Mouse (Mus musculus): ENCODE data around the gene Slc44a1.

The Slc44a1 gene

DNA sequence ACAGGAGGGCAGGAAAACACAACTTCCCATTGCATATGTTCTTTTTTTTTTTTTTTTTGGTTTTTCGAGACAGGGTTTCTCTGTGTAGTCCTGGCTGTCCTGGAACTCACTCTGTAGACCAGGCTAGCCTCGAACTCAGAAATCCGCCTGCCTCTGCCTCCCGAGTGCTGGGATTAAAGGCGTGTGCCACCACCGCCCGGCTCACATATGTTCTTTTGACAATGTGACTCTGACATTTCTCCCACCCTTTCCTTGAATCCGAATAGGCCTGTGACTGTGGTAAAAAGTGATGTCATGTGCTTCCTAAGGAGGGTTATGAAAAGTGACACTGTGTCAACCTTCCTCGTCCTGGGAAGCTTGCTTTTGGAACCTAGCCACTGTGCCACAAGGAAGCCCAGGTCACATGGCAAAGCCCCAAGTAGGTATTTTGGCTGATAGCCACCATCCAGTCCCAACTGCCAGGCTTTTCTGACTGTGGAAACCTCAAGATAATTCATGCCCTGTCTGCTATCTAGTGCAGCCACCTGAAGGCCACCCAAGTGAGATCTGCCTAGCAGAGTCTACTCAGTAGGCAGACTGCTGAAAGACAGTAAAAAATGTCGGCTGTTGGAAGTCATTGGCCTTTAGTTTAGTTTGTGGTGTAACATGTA is 8.5 kb upstream of the Slc44a1 start:
- peak; percentile 41 for DNase-seq

DNA sequence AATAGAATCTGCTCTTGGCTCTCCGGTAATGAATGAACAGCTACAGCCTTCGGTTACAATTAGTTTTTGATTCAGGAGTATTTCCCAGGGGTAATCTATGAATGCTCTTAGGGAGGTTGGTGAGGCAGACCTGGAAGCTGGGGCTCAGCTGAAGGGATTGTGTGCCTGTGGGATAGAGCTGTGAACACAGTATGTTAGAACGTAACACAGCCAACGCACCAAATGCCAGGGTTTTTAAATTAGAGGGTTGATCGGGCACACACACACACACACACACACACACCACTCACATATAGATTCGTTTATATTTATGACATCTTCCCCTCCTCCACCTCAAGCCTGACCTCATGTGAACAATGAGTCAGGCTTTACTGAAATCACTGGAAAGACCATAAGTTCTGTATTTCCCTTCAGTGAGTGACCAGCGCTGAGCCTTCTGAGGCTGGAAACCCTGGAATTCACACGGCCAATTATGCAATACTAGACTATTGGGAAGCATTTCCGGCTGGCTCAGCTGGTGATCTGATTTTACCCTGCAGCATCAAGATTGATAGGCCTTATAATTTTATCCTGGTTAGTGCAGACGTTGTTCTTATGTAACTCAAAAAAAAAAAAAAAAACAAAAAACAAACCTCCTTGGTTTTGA is 3.0 kb upstream of the Slc44a1 start:
- peak; percentile 35 for DNase-seq

DNA sequence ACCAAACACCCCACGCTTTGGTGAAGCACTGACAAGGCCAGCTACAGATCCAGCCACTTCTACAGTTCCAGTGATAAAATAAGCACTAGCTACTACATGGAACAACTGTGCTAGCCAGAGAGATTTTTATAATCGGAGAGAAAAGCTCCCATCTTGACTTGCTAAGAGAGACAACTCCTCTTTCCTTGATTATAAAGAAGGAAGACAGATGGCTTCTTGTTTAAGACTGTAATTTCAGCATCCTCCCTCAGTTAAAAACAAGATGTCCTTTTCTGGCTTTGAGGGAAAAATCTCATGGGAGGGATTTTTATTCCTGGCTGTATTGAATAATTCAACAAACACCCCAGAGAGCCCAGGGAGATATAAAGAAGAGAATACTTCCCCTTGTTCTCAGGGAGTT is 1.8 kb upstream of the Slc44a1 start:
- no peak for DNase-seq

DNA sequence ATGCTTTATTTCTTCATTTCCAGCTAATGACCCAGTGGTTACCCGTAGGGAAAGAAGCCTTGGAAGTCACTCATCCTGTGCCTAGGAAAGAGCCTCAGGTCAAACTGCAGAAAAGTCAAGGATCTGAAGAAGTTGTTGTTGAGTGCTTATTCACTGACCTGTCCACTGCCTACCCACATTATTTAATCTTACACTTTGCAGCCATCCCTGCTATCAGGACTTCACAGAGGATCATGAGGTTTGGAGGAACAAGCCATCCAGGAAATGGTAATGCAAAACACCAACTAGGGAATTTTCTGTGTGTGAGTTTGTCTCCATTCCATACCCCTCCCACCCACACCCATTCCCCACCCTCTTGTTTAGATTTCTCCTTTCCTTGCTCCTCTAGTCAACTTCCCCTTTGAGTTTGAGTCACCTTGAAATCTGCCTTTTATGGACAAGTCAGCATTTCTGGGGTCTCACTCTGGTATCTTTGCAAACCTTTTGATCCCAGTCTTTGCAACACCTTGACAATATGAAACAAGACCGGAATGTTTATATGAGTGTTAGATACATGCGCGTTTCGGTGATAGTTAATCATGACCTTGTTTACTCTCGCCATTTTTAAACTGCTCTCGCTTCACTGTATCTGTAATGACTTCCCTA is 1.3 kb upstream of the Slc44a1 start:
- DNase-seq: no peak

DNA sequence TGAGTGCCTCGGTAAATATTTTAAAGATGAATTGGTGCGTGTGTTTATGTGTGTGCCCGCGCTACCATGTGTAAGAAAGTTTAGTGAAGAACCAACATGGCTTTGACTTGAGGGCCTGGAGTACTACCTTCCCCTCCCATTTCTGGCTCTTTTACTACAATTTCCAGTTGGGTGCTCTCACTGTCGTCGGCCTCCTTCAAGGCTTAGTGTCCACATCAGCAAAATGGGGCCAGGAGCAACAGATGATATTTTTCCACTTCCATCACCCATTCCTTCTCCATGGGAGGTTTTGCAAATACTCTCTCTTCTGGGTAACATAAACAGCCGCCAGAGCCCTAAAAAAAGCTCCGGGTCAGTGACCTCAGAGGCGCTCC is 590 bp upstream of the Slc44a1 start:
- no peak for DNase-seq

DNA sequence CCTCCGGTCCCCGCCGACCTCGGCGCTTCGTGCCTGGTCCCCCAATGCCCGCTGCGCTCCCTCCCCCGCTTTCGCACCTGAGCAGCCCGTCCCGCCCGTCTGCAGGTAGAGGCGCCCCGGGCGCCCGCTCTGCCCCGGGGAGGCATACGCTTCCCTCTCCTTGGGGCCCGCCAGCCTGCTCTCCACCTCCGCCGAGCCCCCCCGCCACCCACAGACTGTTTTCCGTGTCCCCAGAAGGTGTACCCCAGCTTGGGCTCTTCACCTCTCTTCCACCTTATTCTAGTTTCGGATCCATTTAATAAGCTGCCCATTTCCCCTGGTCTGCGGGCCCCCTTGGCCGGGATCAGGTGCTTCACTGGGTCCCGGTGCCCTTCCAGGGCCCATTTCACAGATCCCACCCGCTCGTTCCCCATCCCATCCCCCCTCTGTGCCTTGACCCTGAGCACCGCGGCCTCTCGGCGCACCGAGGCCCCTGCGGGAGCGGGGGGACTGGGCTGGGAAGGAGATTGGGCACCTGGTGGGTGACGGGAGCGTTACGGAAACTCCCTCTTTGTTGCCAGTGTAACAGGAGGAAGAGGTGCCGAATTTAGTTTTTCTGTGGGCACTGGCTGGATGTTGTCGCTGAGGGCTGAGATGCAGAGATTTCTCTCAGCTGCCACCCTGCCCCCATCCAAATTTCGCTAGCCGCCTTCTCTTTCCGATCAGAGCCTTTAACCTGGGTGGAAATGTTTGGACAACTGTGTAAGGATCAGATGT is 781 bp downstream of the Slc44a1 start:
- DNase-seq: peak; percentile 48

DNA sequence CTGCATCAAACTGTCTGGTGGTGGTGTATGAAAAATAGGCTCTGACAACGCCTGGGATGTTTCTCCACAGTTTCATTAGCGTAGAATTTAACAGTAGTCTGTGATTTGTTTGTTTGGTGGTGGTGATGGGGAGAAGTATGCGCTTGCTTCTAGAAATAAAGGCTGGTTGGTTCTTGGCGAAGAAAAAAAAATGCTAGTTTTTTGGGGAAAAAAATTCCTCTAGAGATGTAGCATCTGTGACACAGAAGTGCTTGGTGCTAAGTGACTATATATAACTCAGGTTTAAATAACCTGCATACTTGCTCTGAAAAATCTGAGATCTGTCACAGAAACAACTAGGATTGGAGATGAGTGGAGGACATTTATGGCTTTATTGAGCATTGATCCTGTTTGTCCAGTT is 1.5 kb downstream of the Slc44a1 start:
- no peak for DNase-seq

DNA sequence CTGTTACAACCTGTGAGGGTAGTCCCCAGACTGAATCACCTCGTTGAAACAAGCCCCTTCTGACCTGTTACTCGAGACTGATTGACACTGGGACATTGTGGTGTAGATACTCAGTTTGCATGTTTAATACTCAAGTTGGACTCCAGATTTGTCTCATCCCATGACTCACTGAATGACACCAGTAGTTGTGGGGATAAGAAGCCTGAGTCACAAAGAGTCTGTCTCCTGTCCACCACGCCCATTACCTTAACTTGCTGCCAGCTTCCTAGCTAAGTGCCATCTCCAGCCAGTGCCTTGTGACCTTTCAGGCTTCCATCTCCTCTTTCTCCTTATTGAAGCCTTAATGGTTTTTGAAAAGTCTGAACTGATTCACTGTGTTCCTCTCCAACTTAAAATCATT is 6.0 kb downstream of the Slc44a1 start:
- DNase-seq: no peak

DNA sequence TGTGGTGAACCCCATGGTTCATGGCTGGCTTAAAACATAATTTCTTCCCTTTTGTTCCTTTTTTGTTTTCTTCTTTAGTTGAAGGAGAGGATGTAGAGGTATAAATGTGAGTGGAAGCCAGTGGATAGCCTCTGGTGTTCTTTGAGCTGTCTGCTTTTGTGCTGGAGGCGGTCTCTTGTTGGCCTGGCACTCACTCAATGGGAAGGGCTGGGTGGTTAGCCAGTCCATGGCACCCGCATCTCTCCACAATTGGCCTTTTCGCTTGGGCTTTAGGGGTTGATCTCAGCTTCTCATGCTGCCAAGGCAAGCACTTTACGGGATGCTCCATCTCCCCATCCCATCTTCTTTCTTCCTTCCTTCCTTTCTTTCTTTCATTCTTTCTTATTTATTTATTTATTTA is 7.6 kb downstream of the Slc44a1 start:
- no peak for DNase-seq

DNA sequence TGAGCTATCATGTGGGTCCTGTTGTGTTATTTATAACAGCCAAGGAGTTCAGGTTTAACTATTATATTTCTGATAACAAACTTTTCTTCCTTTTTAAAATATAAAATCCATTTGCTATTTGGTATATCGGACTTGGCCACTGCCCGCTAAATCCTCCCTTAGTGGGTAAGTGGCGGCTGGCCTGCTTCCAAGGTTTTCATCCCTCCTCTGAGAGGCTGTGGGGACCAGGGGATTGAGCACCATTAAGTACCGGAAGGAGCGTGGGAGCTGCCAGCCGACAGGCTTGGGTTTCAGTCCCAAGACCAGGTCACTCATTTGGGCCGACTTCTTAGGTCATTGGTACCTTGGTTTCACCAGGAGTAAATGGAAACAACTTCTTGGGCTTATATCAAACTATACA is 10.5 kb downstream of the Slc44a1 start:
- peak; percentile 31 for DNase-seq

DNA sequence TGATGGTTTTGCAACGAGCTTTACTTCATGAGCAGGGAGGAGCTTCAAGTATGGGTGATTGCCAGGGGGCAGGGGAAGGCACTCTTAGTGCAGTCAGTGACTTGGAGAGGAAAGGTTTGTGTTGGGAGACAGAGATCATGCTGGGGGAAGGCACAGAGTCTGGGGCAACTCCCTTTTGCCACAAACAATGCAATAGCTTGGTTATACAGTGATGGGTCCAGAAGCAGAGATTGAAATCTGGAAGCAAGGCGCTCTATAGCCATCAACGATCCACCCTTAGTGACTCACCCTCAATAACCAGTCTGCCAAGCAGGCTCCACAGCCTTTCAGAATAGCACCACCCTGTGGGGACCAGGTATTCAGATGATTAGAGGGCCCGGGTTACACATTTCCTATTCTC is 11.7 kb downstream of the Slc44a1 start:
- peak; percentile 47 for DNase-seq

DNA sequence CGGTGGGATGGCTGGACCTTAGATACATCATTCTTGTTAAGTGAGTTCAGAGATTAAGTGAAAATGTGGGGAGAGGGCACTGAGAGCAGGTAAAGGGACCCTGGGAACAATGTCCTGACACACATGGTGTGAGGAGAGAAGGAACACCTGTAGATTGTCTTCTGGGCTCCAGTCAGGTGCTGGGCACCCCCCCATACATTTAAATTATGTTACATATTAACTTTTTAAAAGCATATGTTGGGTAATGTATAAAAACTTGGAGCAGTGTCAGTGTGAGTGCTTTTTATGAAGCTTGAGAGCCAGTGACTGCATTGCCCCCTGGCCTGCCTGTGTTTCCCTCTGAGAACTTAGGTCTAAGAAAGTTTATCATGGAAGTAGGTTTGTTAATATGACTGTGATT is 12.2 kb downstream of the Slc44a1 start:
- DNase-seq: no peak

DNA sequence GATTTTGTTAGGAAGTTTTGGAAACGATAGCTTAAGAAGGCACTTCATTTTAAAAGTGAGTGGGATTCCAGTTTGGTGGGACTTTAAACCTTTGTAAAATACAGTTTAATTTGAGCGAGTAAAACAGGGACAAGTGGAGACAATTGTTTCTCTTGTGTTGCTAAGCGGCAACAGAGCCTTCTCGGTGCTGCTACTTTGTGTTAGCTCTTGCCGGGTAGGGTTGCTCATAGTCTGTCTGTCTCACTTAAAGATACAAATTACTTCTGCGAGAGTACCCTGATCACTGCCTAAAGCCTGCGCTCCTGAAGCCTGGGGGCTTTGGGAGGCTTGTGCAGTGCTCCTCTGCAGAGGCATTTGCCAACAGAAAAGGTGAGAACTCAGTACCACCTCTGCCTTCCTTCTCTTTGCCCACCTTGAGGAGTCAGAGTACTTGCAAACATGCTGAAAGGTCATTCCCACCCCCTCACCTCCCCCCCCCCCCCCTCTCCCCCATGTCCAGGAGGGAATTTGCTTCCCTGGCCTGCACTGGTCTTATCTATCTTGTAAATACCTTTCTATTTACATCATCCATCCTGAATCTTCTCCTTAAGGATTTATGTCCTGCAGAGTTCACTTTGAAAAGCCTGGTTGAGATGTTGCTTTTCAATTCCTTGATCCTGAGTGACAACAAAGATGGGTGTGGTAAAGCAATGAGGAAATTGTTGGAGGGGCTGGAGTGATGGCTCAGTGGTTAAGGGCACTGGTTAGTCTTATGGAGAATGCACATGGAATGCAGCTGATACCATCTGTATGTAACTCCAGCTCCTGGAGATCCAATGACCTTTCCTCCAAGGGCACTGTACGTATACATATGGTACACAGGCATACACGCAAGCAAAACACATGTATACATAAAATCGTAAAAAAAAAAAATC is 13.0 kb downstream of the Slc44a1 start:
- no peak for DNase-seq

DNA sequence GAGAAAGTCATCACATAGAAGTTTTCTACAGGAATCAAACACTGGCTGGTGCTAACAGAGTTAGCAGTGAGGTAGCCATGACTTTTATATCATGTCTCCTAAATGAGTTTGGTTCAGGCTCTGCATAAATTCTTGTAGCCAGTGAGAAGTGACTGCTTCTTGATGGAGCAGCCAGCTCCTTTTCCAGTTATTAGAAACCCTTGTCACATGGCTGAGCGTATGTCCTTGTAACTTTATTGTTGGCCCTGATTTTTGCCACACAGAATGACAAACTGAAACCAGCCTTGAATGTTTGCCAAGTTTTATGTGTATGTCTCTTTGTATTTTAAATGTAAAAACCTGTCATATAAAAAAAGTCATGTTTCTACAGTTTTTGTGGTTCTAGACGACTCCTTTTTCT is 15.7 kb downstream of the Slc44a1 start:
- no peak for DNase-seq

DNA sequence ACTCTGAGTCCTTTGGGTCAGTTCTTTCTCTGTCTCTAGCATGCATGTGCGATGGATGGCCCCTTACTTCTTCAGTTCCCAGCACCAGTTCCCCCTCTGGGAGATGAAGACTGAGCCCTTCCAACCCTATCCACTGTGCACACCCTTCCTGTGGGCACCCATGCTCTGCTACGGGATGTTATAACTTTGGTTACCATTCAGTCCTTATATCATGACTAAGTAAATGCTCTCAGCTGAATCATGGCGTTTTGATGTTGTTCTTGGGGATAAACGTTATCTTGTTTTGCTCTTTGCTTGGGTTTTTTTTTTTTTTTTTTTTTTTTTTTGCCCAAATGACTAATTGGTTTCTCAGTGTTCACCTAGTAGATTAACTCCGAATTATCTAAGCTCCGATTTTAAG is 16.4 kb downstream of the Slc44a1 start:
- DNase-seq: no peak

DNA sequence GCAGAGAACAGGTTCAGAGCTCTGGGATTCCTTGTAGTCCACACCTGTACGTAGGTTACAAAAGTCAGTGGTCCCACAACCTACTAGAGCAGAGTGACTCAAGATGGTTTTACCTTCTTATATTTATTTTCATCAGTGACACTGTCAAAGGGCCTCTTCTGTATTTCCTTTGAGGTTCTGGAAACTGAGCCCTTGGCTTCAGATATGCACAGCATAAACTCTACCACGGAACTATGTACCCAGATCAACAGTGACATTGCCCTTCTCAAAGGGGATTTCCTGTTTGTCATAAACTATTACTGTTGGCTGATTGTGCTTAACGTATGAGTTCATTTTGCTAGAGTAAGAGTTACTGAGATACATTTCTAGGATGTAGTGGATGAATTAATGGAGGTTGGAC is 18.3 kb downstream of the Slc44a1 start:
- DNase-seq: no peak

DNA sequence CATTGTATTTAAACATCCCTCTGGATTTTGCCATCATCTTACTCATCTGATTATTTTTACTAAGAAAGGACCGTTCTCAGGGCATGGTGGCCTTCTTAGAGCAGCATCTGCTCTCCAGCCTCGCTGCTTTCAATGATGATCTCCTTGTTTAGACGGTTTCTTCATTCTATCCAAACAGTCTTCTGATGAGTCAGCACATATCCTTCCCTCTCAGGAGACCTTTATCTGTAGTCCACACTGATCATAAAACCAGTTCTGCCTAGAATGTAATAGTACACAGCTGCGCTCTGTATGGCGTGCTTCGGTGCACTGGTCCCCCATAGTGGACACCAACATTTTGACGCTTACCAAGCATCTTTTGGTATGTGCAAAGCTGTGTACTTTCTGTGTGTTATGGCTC is 19.5 kb downstream of the Slc44a1 start:
- no peak for DNase-seq

DNA sequence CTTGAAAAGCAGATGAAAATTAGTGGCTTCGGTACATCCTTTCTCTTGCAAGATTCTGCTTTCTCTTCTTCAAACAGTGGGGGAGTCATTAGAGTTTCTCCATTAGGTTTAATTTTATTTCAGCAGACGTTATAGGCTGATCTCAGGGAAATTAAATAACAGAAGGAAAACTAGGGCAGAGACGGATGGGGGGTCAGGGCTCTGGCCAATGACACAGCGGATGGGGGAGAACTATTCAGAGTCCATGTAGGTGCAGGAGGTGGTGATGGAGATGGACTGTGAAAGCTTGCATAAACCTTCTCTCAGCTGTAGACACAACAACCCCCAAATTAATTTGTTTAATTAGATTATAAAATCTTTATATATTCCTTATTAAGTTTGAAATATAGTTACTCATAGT is 20.8 kb downstream of the Slc44a1 start:
- no peak for DNase-seq

DNA sequence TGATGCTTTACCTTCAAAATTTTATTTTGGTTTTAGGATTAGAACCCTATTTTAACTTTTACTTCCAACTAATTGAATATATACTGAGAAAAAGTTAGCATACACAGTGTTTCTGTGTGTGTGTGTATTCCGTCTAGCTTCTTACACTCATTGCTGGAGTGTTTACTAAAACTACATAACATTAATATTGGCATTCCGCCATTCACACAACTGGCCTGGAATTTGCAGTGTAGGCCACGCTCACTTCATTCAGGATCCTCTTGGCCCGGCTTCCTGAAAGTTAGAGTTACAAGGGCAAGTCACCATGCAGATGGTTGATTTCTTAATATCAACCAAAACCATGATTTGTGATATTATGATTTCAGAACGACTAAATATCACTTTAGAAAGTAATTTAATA is 21.9 kb downstream of the Slc44a1 start:
- DNase-seq: peak; percentile 18

DNA sequence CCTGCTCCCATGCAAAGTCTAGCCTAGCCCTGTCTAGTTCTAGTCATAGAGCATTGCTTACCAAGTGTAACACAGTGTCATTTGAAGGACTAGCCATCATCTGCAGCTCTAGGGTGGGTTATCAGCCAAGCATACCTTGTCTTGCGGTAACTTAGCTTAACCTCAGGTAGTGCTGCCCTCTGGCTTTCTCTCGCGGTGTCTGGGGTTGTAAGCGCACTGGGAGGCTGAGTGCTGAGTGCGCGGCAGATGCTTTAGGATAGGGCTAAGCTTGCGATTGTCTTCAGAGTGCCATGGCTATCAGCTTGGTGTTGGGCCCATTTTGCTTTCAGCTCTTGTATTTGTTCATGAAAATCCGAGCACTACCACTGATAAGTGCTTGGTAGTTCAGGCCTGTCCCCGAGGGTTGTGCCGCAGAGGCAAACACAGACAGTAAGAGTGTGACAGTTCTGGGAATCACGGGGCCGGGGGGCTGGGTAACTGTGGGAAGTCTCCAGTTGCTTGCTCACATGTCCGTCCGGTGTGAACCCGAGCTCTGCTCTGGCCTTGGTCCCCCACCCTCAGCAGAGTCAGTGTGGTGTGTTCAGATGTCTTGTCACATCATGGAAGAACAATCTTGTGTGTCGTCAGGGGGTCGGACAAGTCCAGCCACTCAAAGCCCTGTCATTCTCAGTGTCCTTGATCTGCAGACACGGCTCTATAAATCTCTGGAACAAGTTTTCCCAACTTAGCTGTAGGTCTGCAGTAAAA is 22.5 kb downstream of the Slc44a1 start:
- peak; percentile 32 for DNase-seq

DNA sequence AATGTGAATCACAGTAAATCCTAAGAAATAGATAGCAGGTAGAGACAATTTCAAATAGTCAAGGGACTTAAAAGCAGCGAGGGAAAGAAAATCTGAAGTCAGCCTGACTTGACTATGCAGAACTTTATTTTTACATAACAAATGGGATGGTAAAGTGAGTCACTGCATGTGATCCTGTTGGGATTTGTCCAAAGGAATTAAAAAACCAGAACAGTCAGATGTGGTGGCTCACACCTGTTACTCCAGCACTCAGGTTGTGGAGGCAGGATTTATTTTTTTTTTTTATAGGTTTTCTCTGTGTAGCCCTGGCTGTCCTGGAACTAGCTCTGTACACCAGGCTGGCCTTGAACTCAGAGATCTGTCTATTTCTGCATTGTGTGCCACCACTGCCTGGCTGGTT is 25.7 kb downstream of the Slc44a1 start:
- DNase-seq: no peak

DNA sequence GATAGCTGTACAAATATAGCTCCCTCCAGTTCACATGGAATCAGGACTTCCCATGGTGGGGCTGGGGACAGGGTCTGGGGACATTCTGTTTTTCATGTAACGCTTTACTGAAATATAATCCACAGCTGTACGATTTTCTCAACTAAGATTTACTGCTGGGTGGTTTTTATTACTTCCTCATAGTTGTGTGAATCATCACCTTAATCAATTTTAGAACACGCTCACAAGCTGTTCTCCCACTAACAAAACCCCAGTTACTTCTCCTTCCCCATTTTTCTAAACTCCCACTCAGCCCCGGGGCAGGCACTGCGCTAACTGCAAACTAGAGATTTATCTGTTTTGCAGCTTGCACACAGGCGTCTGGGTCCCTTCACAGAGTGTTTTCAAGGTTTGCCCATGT is 28.8 kb downstream of the Slc44a1 start:
- no peak for DNase-seq
